Mouse (Mus musculus) lung, embryonic 16.5 days (tissue): Measurements from ENCODE around the gene Rapgef4. TPM values are rescaled to one million over a fixed set of nuclear protein-coding genes. Genes with fewer than 3 reads are reported as not detected.

Experiments
- ATAC-seq: fragments of 200-750 bp; cut with Nextera tagmentation; 2 replicates; pipeline ENCODE4 v1.8.0; 2017; ENCODE audit warnings: low read depth, mild to moderate bottlenecking, moderate library complexity
- H3K27ac ChIP-seq: fragments of 300-500 bp; sonication (generic); 2 replicates; pipeline ENCODE4 v1.5.1; 2014; ENCODE audit warnings: mild to moderate bottlenecking, control low read depth, low read length
- H3K27me3 ChIP-seq: fragments of 300-500 bp; sonication (generic); 2 replicates; pipeline ENCODE4 v1.6.1; 2014; ENCODE audit warnings: low read depth, low read length, mixed read lengths; ENCODE audit not compliant: control insufficient read depth, insufficient read depth
- H3K36me3 ChIP-seq: fragments of 300-500 bp; sonication (generic); 2 replicates; pipeline ENCODE4 v1.6.1; 2014; ENCODE audit warnings: low read length; ENCODE audit not compliant: control insufficient read depth, insufficient read depth
- H3K4me1 ChIP-seq: fragments of 300-500 bp; sonication (generic); replicated peaks from 2 replicates; pipeline ENCODE4 v1.6.1; 2014; ENCODE audit warnings: low read length, mixed read lengths; ENCODE audit not compliant: control insufficient read depth, insufficient read depth
- H3K4me2 ChIP-seq: fragments of 300-500 bp; sonication (generic); 2 replicates; pipeline ENCODE4 v1.6.1; 2014; ENCODE audit warnings: low read depth, low read length, control low read depth
- H3K4me3 ChIP-seq: fragments of 300-500 bp; sonication (generic); 2 replicates; pipeline ENCODE4 v1.5.1; 2014; ENCODE audit warnings: mild to moderate bottlenecking, low read length, control low read depth
- H3K9ac ChIP-seq: fragments of 300-500 bp; sonication (generic); 2 replicates; pipeline ENCODE4 v1.6.1; 2014; ENCODE audit warnings: low read length, control low read depth
- H3K9me3 ChIP-seq: fragments of 300-500 bp; sonication (generic); 2 replicates; pipeline ENCODE4 v1.6.1; 2016; ENCODE audit warnings: low read length; ENCODE audit not compliant: control insufficient read depth
- WGBS: fragments of 180-500 bp; shearing (Covaris S2); extraction: QIAGEN DNeasy Blood & Tissue Kit; methylation state at CpG from one replicate; pipeline ENCODE4 v1.1.7; 2014; 5-methylcytosine and 5-hydroxymethylcytosine counted together
- polyA plus RNA-seq: library from polyadenylated mRNA; unstranded; fragments of >200 nt; fragmentation: Nextera tagmentation; extraction: Ambion mirVana; gene quantifications from 2 replicates; pipeline ENCODE4 v1.2.1, GENCODE M21; 2015

Gene Rapgef4
- polyA plus RNA-seq, 1 experiment from 2014 or later = 3.7 TPM

- WGBS = 86% methylated on average over 4 of the region's 4 CpGs
- Histone ChIP-seq H3K4me3 (no peak overlapping the region), H3K4me1 (peaks cover 15% of the 10 kb centered on the region), H3K9me3 (no peaks in the 10 kb centered on the region), H3K36me3 (no peaks in the 10 kb centered on the region), H3K27me3 (no peaks in the 10 kb centered on the region), H3K9ac (no peak overlapping the region), H3K27ac (no peak overlapping the region), H3K4me2 (no peak overlapping the region)
- no peak for ATAC-seq
Observed at GRCm38 (mm10) chr2:72178025-72178424, 197.0 kb downstream of the Rapgef4 start.

DNA sequence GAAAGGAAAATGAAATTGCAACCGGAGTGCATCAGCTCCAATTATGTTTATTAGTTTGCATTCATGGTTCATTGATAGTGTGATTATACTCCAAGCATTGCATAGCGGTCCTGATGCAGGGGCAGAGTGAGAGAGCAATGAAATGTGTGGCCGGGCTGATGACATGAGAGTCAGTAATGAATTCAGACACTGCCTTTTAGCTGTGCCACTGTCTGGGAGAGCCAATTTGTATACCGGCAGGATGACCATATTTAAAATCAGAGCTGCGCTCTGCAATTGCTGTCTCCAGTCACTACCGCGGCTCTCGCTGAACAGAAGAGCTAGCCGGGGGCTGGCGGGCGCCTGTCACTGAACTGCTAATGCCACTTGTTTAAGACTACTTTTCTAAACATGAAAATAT lies 197.5 kb downstream of the Rapgef4 start:
- ATAC-seq = no peak
- Histone ChIP-seq H3K4me3 (no peak overlapping the region), H3K4me2 (no peak overlapping the region), H3K27me3 (no peaks in the 10 kb centered on the region), H3K9ac (no peak overlapping the region), H3K36me3 (no peaks in the 10 kb centered on the region), H3K4me1 (peaks cover 10% of the 10 kb centered on the region), H3K27ac (no peak overlapping the region), H3K9me3 (no peaks in the 10 kb centered on the region)
- 89% methylated on average over 11 of the region's 11 CpGs for WGBS

GRCm38 (mm10) chr2:72179600-72180301 lies 198.7 kb downstream of the Rapgef4 start:
- Histone ChIP-seq H3K4me2 (no peak overlapping the region), H3K9ac (no peak overlapping the region), H3K9me3 (no peaks in the 10 kb centered on the region), H3K36me3 (no peaks in the 10 kb centered on the region), H3K4me1 (peaks cover 10% of the 10 kb centered on the region), H3K27ac (no peak overlapping the region), H3K27me3 (no peaks in the 10 kb centered on the region), H3K4me3 (no peak overlapping the region)
- no peak for ATAC-seq
- 78% methylated on average over 15 of the region's 15 CpGs for WGBS

DNA sequence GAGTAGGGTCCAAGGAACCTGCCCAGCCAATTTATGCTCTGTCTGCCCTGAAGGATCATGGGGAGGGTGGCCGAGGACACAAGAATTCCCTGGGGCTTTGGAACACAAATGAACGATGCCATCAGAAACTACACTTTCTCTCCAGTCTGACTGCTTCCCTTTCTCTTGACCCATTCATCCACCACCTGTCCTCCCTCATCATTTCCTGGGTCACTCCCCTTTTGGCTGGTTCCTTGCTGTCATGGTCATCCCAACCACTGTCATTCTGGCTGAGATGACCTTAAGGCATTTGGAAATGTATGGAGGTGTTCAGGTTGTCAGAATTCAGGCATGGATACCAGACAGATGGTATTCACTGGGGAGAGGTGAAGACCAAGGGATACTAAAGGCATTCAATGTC lies 200.4 kb downstream of the Rapgef4 start:
- H3K4me2 ChIP-seq = no peak overlapping the region
- no peak overlapping the region for H3K27ac ChIP-seq
- H3K9ac ChIP-seq = no peak overlapping the region
- no peaks in the 10 kb centered on the region for H3K27me3 ChIP-seq
- no peak for ATAC-seq
- 0 out of 2 replicates have a peak, but pooled peaks cover 2% of the 10 kb centered on the region for H3K4me1 ChIP-seq
- no peaks in the 10 kb centered on the region for H3K9me3 ChIP-seq
- no peak overlapping the region for H3K4me3 ChIP-seq
- 79% methylated on average over 2 of the region's 2 CpGs for WGBS
- no peaks in the 10 kb centered on the region for H3K36me3 ChIP-seq

DNA sequence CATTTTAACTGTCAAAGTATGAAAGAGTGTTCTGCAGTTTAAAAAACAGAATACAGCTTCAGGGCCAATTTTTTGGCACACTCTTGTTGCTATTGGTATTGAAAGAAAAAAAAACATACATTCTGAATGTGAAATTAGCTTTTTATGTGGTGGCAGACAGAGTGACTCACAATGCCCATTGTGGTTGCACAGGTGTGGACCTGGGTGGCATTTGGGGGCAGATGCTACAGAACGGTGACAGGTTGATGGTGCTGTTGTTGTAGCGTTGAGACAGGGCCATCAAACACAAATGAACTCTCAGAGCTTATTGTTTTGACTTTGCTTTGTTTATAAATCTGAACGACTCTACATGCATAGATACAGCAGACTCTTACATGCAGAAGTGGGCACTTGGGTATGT lies 202.7 kb downstream of the Rapgef4 start:
- Histone ChIP-seq H3K4me1 (no peaks in the 10 kb centered on the region), H3K36me3 (no peaks in the 10 kb centered on the region), H3K4me3 (no peak overlapping the region), H3K9me3 (no peaks in the 10 kb centered on the region), H3K9ac (no peak overlapping the region), H3K27me3 (no peaks in the 10 kb centered on the region), H3K4me2 (no peak overlapping the region), H3K27ac (no peak overlapping the region)
- no peak for ATAC-seq
- 40% methylated on average over 3 of the region's 3 CpGs for whole genome bisulfite sequencing

GRCm38 (mm10) chr2:72196190-72196965 lies 215.3 kb downstream of the Rapgef4 start:
- 71% methylated on average over 6 of the region's 6 CpGs for WGBS
- Histone ChIP-seq H3K36me3 (no peaks in the 10 kb centered on the region), H3K4me3 (no peak overlapping the region), H3K4me1 (peaks cover 11% of the 10 kb centered on the region), H3K9me3 (peaks cover 4% of the 10 kb centered on the region; the same call in 1 of the 2 replicates), H3K27ac (no peak overlapping the region), H3K9ac (no peak overlapping the region), H3K4me2 (no peak overlapping the region), H3K27me3 (no peaks in the 10 kb centered on the region)
- peak; percentile 45; the same call in 1 of the 2 replicates for ATAC-seq

GRCm38 (mm10) chr2:72197026-72197425 lies 216.0 kb downstream of the Rapgef4 start:
- H3K36me3 ChIP-seq = no peaks in the 10 kb centered on the region
- H3K4me1 ChIP-seq = peaks cover 17% of the 10 kb centered on the region
- ATAC-seq = no peak
- WGBS = 33% methylated on average over 3 of the region's 3 CpGs
- H3K4me2 ChIP-seq = no peak overlapping the region
- H3K4me3 ChIP-seq = no peak overlapping the region
- no peaks in the 10 kb centered on the region for H3K9me3 ChIP-seq
- H3K9ac ChIP-seq = no peak overlapping the region
- no peaks in the 10 kb centered on the region for H3K27me3 ChIP-seq
- no peak overlapping the region for H3K27ac ChIP-seq

GRCm38 (mm10) chr2:72199451-72199850 lies 218.4 kb downstream of the Rapgef4 start:
- H3K9me3 ChIP-seq = no peaks in the 10 kb centered on the region
- WGBS = 58% methylated on average over 2 of the region's 2 CpGs
- H3K27me3 ChIP-seq = no peaks in the 10 kb centered on the region
- H3K4me2 ChIP-seq = no peak overlapping the region
- H3K4me3 ChIP-seq = no peak overlapping the region
- peaks cover 33% of the 10 kb centered on the region for H3K4me1 ChIP-seq
- ATAC-seq = no peak
- H3K27ac ChIP-seq = no peak overlapping the region
- no peak overlapping the region for H3K9ac ChIP-seq
- no peaks in the 10 kb centered on the region for H3K36me3 ChIP-seq

GRCm38 (mm10) chr2:72201506-72201905 lies 220.5 kb downstream of the Rapgef4 start:
- H3K4me2 ChIP-seq = no peak overlapping the region
- no peak for ATAC-seq
- peak overlapping the region; percentile 40 for H3K27ac ChIP-seq
- H3K36me3 ChIP-seq = no peaks in the 10 kb centered on the region
- no peak overlapping the region for H3K4me3 ChIP-seq
- no peak overlapping the region for H3K9ac ChIP-seq
- no peaks in the 10 kb centered on the region for H3K27me3 ChIP-seq
- peaks cover 33% of the 10 kb centered on the region for H3K4me1 ChIP-seq
- 7% methylated on average over 9 of the region's 9 CpGs for WGBS
- no peaks in the 10 kb centered on the region for H3K9me3 ChIP-seq
